Mouse (Mus musculus) olfactory bulb, adult 2 months (tissue): Measurements from ENCODE around the gene Gm13696.

ENCODE experiments used
- CTCF ChIP-seq: fragments of 200-500 bp; IDR thresholded peaks from 2 replicates; pipeline ENCODE4 v1.5.1; 2012; ENCODE audit warnings: low read depth, mild to moderate bottlenecking, low read length, moderate library complexity; ENCODE audit not compliant: insufficient read depth
- POLR2A ChIP-seq: fragments of 200-500 bp; IDR thresholded peaks from 2 replicates; pipeline ENCODE4 v1.6.1; 2012; ENCODE audit warnings: mild to moderate bottlenecking, low read depth, low read length, moderate library complexity; ENCODE audit not compliant: insufficient read depth

DNA sequence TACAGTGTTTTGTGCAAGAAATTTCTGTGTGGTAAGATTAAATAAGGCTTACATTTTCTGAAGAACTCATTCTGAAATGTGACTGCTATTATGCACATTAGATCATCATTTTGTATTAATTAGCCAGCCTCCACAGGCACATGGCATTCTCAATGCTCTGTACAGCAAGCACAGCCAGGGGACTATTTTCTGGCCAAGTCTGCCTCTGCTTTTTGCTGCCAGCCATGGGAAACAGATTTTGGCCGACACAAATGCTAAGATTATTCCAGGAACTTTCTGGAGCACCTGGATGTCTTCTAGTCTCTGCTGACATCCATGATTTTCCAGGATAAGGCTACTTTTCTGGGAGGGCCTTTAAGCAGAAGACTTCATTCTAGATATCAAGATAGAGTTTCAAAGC, 36.0 kb downstream of the Gm13696 start:
- TF ChIP-seq CTCF (no peak), POLR2A (no peak)
